In the genomic region with DNA sequence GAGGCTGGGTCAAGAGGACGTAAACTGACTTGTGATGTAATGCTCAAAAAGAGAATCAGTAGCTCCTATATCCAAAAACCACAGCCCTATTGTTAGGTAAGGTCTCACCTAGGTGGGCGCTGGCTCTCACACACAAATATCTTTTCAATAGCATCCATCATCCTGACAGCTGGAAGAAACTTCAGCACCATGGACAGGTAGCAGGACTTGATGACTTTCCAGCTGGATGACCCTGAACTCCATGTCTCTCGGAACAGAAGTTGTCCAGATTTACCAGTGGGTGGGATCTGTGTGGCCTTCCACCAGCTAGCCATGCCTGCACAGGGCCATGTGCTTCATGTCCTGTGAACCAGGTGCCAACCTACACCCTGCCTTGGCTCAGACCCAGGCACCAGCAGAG, we compare ENCODE assay signal across 16 mouse cellular contexts.
DNase-seq lines count a peak whose midpoint lies in the region; ATAC-seq lines count a peak whose summit lies in the region.
"Had no signal": no experiment of that assay in that cellular context is flagged by ENCODE, and none has a peak within 500 bp of the region (broad histone marks: within the 10 kb centered on the region; RNA-seq: fewer than 3 reads in every experiment).

No protein-coding gene starts in this region.

- no peak for ATAC-seq in heart, embryonic 12.5 days (ENCODE audit: insufficient number of reproducible peaks, low FRiP score)
- ATAC-seq: CD4-positive, CD25-positive, alpha-beta regulatory T cell, adult 4 months; intestine, postnatal 0 days; liver, embryonic 12.5 days had no signal

- no peaks in the 10 kb centered on the region for H3K36me3 ChIP-seq in heart, embryonic 12.5 days
- no peaks in the 10 kb centered on the region for H3K36me3 ChIP-seq in forebrain, embryonic 10.5 days (replicated peaks)
- H3K36me3 ChIP-seq: forebrain, embryonic 12.5 days; liver, embryonic 12.5 days; stomach, embryonic 15.5 days had no signal

- H3K4me2 ChIP-seq in heart, embryonic 12.5 days: no peak overlapping the region
- H3K4me2 ChIP-seq: forebrain, embryonic 12.5 days; liver, embryonic 12.5 days; stomach, embryonic 15.5 days had no signal

- no peaks in the 10 kb centered on the region for H3K9me3 ChIP-seq in heart, embryonic 12.5 days (replicated peaks)
- H3K9me3 ChIP-seq in forebrain, embryonic 10.5 days: no peaks in the 10 kb centered on the region
- H3K9me3 ChIP-seq: forebrain, embryonic 12.5 days; liver, embryonic 12.5 days; stomach, embryonic 15.5 days had no signal

- intact Hi-C loops in heart, postnatal 14 days (cut with DNase I): no loop called here

- H3K27me3 ChIP-seq in heart, embryonic 12.5 days (replicated peaks): peaks cover 4% of the 10 kb centered on the region; the same call in 1 of the 2 replicates
- H3K27me3 ChIP-seq in forebrain, embryonic 10.5 days (ENCODE audit: poor library complexity, severe bottlenecking): peaks cover 38% of the 10 kb centered on the region
- H3K27me3 ChIP-seq: liver, embryonic 12.5 days had no signal

- DNase-seq in heart, postnatal 14 days: peak; percentile 5 to 32
- DNase-seq in ES-CJ7 (ENCODE audit: low read depth, low spot score): peak; percentile 54
- peak; percentile 49 for DNase-seq in adrenal gland, postnatal 10 days
- DNase-seq in forelimb bud, embryonic 11.5 days (ENCODE audit: low read depth, low spot score): peak; percentile 63
- no peak for DNase-seq in forebrain, embryonic 10.5 days (ENCODE audit: extremely low spot score, low spot score)
- no peak for DNase-seq in layer of hippocampus, adult 9-10 months (ENCODE audit: low spot score)
- no peak for DNase-seq in lung, postnatal 36 days
- DNase-seq: layer of hippocampus, postnatal 36 days; thymus, postnatal 4 days had no signal

- no peak overlapping the region for H3K9ac ChIP-seq in heart, embryonic 12.5 days
- H3K9ac ChIP-seq: forebrain, embryonic 12.5 days; liver, embryonic 12.5 days; stomach, embryonic 15.5 days had no signal

- no peak overlapping the region for H3K27ac ChIP-seq in heart, embryonic 12.5 days (ENCODE audit: poor library complexity, severe bottlenecking)
- H3K27ac ChIP-seq in forebrain, embryonic 10.5 days: no peak overlapping the region
- H3K27ac ChIP-seq: forebrain, embryonic 12.5 days; liver, embryonic 12.5 days; macrophage; stomach, embryonic 15.5 days had no signal

- whole genome bisulfite sequencing in heart, embryonic 12.5 days: 45% methylated on average over 3 of the region's 3 CpGs
- WGBS in forebrain, embryonic 10.5 days: 64% methylated on average over 3 of the region's 3 CpGs

- no peaks in the 10 kb centered on the region for H3K4me1 ChIP-seq in heart, embryonic 12.5 days (replicated peaks)
- peaks cover 28% of the 10 kb centered on the region for H3K4me1 ChIP-seq in forebrain, embryonic 10.5 days
- H3K4me1 ChIP-seq: liver, embryonic 12.5 days had no signal

- no peak overlapping the region for H3K4me3 ChIP-seq in heart, embryonic 12.5 days
- no peak overlapping the region for H3K4me3 ChIP-seq in forebrain, embryonic 10.5 days
- H3K4me3 ChIP-seq: forebrain, embryonic 12.5 days; liver, embryonic 12.5 days; stomach, embryonic 15.5 days had no signal

Comparison
In these comparisons a context has a peak if more than half of its experiments do, and no peak if none do; other contexts are left out.
1. DNase-seq: peak in heart, postnatal 14 days (2 of 2), ES-CJ7 (single experiment), adrenal gland, postnatal 10 days (single experiment) and forelimb bud, embryonic 11.5 days (single experiment); none in forebrain, embryonic 10.5 days (single experiment), layer of hippocampus, adult 9-10 months (single experiment) and lung, postnatal 36 days (single experiment).